Mouse (Mus musculus): Measurements from ENCODE around the gene Grwd1. TPM values are rescaled to one million over a fixed set of nuclear protein-coding genes. Genes with fewer than 3 reads are reported as not detected.

The Grwd1 gene
- polyA plus RNA-seq, 1 experiment from 2014 or later: 37.4 TPM

GRCm38 (mm10) chr7:45850661-45851060 lies 19.9 kb upstream of the Grwd1 start:
- ATAC-seq (ENCODE audit: low FRiP score, low TSS enrichment) (no peak), DNase-seq (no peak)
- no peaks in the 10 kb centered on the region for H3K9me3 ChIP-seq (ENCODE audit: control insufficient read depth, low read length)
- no peaks in the 10 kb centered on the region for H3K27me3 ChIP-seq (ENCODE audit: control insufficient read depth, insufficient read depth, low read length)
- no peaks in the 10 kb centered on the region for H3K36me3 ChIP-seq (ENCODE audit: control insufficient read depth, insufficient read depth, low read length)
- H3K4me1 ChIP-seq (ENCODE audit: control insufficient read depth, insufficient read depth, low read length): no peaks in the 10 kb centered on the region
- no peak overlapping the region for H3K9ac ChIP-seq (replicated peaks; ENCODE audit: low read length)
- no peak overlapping the region for H3K4me3 ChIP-seq (replicated peaks; ENCODE audit: low read depth, low read length)
- H3K4me2 ChIP-seq (ENCODE audit: low read length): no peak overlapping the region
- no peak overlapping the region for H3K27ac ChIP-seq (replicated peaks; ENCODE audit: low read depth, low read length)
- 80% methylated on average over 3 of the region's 3 CpGs for WGBS

GRCm38 (mm10) chr7:45848447-45849027 lies 17.8 kb upstream of the Grwd1 start:
- no peak for DNase-seq
- no peak overlapping the region for H3K4me3 ChIP-seq (replicated peaks; ENCODE audit: low read depth, low read length)
- no peak overlapping the region for H3K27ac ChIP-seq (replicated peaks; ENCODE audit: low read depth, low read length)
- no peaks in the 10 kb centered on the region for H3K9me3 ChIP-seq (ENCODE audit: control insufficient read depth, low read length)
- H3K4me1 ChIP-seq (ENCODE audit: control insufficient read depth, insufficient read depth, low read length): no peaks in the 10 kb centered on the region
- no peaks in the 10 kb centered on the region for H3K36me3 ChIP-seq (ENCODE audit: control insufficient read depth, insufficient read depth, low read length)
- H3K4me2 ChIP-seq (ENCODE audit: low read length): no peak overlapping the region
- no peak for ATAC-seq (ENCODE audit: low FRiP score, low TSS enrichment)
- H3K9ac ChIP-seq (replicated peaks; ENCODE audit: low read length): no peak overlapping the region
- no peaks in the 10 kb centered on the region for H3K27me3 ChIP-seq (ENCODE audit: control insufficient read depth, insufficient read depth, low read length)
- WGBS: 1% methylated on average over 6 of the region's 6 CpGs

- Histone ChIP-seq H3K9me3 (ENCODE audit: control insufficient read depth, low read length) (no peaks in the 10 kb centered on the region), H3K4me1 (ENCODE audit: control insufficient read depth, insufficient read depth, low read length) (no peaks in the 10 kb centered on the region), H3K9ac (replicated peaks; ENCODE audit: low read length) (no peak overlapping the region), H3K27ac (replicated peaks; ENCODE audit: low read depth, low read length) (no peak overlapping the region), H3K27me3 (ENCODE audit: control insufficient read depth, insufficient read depth, low read length) (no peaks in the 10 kb centered on the region), H3K36me3 (ENCODE audit: control insufficient read depth, insufficient read depth, low read length) (no peaks in the 10 kb centered on the region), H3K4me2 (ENCODE audit: low read length) (no peak overlapping the region), H3K4me3 (replicated peaks; ENCODE audit: low read depth, low read length) (no peak overlapping the region)
- WGBS: 89% methylated on average over 10 of the region's 10 CpGs
- ATAC-seq (ENCODE audit: low FRiP score, low TSS enrichment) (no peak), DNase-seq (no peak)
Measured at GRCm38 (mm10) chr7:45842950-45843744, 12.4 kb upstream of the Grwd1 start.

DNA sequence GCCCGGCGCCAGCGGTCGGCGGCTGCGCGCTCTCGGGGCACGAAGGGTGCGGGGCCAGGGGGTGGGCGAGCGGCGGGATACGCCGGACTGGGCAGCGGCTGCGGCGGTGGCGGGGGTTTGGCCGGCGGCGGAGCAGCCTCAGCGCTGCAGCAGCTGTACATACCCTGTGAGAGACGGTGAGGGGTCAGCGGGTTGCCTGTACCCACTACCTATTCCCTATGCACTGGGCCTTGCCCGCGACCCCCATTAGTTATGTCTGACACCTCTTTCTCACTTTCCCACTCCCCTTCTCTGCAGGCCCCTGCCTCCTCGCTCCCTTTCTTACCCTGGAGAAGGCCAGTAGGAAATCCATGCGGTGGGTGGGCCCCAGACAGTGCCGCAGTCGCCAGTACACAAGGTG lies 3.2 kb upstream of the Grwd1 start:
- 3% methylated on average over 26 of the region's 31 CpGs for WGBS
- ATAC-seq (ENCODE audit: low FRiP score, low TSS enrichment): no peak
- H3K4me3 ChIP-seq (replicated peaks; ENCODE audit: low read depth, low read length): peak overlapping the region; percentile 27
- 0 out of 2 replicates have a peak, but pooled peaks cover 1% of the 10 kb centered on the region for H3K36me3 ChIP-seq (ENCODE audit: control insufficient read depth, insufficient read depth, low read length)
- H3K9me3 ChIP-seq (ENCODE audit: control insufficient read depth, low read length): no peaks in the 10 kb centered on the region
- H3K4me1 ChIP-seq (ENCODE audit: control insufficient read depth, insufficient read depth, low read length): peaks cover 11% of the 10 kb centered on the region
- H3K4me2 ChIP-seq (ENCODE audit: low read length): peak overlapping the region; percentile 42
- no peak for DNase-seq
- peak overlapping the region; percentile 23; the same call in 1 of the 2 replicates for H3K9ac ChIP-seq (replicated peaks; ENCODE audit: low read length)
- H3K27me3 ChIP-seq (ENCODE audit: control insufficient read depth, insufficient read depth, low read length): peaks cover 46% of the 10 kb centered on the region
- H3K27ac ChIP-seq (replicated peaks; ENCODE audit: low read depth, low read length): no peak overlapping the region

DNA sequence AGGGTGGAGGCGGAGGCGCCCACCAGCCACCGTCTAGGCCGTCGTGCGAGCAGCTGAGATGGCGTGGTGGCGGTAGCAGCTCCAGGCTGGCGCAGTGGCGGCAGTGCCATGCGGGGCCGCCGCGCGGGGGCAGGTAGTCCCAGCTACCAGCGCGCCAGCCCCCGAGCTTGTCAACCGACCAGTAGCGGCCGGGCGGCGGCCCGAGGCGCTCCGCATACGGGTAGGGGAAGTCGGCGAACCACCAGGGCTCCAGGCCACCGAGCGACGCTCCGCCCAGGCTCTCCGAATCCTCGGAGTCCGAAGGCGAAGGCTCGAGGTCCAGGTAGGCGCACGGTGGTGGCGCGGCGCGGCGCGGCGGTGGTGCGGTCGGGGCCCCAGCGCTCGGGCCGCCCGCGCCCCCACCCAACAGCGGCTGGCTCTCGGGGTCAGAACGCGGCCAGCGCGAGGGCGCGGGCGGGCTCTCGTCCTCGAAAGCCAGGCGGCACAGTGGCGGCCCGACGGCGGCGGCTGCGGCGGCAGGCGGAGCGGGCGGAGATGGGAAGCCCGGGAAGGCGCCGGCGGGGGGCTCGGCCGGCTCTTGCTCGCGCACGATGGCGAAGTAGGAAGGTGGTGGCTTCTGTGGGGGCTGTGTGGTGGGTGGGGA lies 2.5 kb upstream of the Grwd1 start:
- Histone ChIP-seq H3K4me1 (ENCODE audit: control insufficient read depth, insufficient read depth, low read length) (peaks cover 11% of the 10 kb centered on the region), H3K4me3 (replicated peaks; ENCODE audit: low read depth, low read length) (peak overlapping the region; percentile 27), H3K36me3 (ENCODE audit: control insufficient read depth, insufficient read depth, low read length) (peaks cover 8% of the 10 kb centered on the region; the same call in 1 of the 2 replicates), H3K27ac (replicated peaks; ENCODE audit: low read depth, low read length) (no peak overlapping the region), H3K4me2 (ENCODE audit: low read length) (peak overlapping the region; percentile 42), H3K9me3 (ENCODE audit: control insufficient read depth, low read length) (no peaks in the 10 kb centered on the region), H3K9ac (replicated peaks; ENCODE audit: low read length) (peak overlapping the region; percentile 23; the same call in 1 of the 2 replicates), H3K27me3 (ENCODE audit: control insufficient read depth, insufficient read depth, low read length) (peaks cover 46% of the 10 kb centered on the region)
- WGBS: 1% methylated on average over 79 of the region's 86 CpGs
- no peak for ATAC-seq (ENCODE audit: low FRiP score, low TSS enrichment)
- peak; percentile 33 for DNase-seq

GRCm38 (mm10) chr7:45832428-45832827 lies 1.7 kb upstream of the Grwd1 start:
- peak overlapping the region; percentile 27; the same call in 1 of the 2 replicates for H3K4me3 ChIP-seq (replicated peaks; ENCODE audit: low read depth, low read length)
- 0 out of 2 replicates have a peak overlapping the region, but pooled peaks have one; percentile 23 for H3K9ac ChIP-seq (replicated peaks; ENCODE audit: low read length)
- DNase-seq (no peak), ATAC-seq (ENCODE audit: low FRiP score, low TSS enrichment) (no peak)
- H3K4me1 ChIP-seq (ENCODE audit: control insufficient read depth, insufficient read depth, low read length): peaks cover 11% of the 10 kb centered on the region
- H3K4me2 ChIP-seq (ENCODE audit: low read length): peak overlapping the region; percentile 42
- peaks cover 46% of the 10 kb centered on the region for H3K27me3 ChIP-seq (ENCODE audit: control insufficient read depth, insufficient read depth, low read length)
- no peaks in the 10 kb centered on the region for H3K9me3 ChIP-seq (ENCODE audit: control insufficient read depth, low read length)
- H3K36me3 ChIP-seq (ENCODE audit: control insufficient read depth, insufficient read depth, low read length): peaks cover 16% of the 10 kb centered on the region
- H3K27ac ChIP-seq (replicated peaks; ENCODE audit: low read depth, low read length): no peak overlapping the region
- 10% methylated on average over 29 of the region's 30 CpGs for WGBS

DNA sequence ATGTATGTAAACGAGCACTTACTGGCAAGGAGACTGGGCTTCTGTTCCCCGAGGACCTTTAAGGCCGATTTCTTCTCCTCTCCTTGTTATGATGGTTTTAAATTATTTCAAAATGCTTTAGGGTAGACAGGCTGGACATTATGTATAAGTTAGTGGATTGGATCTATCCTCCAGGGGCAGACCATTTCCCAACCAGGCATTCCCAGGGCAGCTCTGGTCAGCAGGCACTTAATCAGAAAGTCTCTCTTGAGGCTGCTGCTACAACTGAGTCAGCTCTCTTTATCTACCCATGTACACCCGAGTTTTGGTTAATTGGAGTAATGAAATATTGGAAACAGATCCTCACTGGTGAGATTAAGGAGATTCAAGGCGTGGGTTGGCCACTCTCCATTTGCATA lies 383 bp upstream of the Grwd1 start:
- peak; percentile 41 for ATAC-seq (ENCODE audit: low FRiP score, low TSS enrichment)
- WGBS: 14% methylated on average over 5 of the region's 5 CpGs
- H3K27ac ChIP-seq (replicated peaks; ENCODE audit: low read depth, low read length): peak overlapping the region; percentile 71

DNA sequence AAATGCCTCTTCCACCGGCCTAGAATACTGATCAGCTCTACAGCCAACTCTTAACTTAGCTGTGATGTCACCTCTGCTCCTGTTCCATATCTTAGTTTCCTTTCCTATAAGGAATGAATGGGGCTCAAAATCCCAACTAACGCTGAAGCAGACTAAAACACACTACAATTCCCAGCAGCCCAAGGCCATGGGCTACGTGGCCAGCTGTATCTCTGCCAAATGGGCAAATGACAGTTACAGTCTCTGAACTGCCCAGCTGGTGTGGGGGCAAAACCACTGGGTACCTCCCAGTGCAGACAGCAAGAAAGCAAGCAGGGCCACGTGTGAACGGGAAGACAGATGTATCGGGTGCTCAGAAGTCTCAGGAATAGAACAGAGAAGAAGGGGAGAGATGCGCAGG lies 4.1 kb downstream of the Grwd1 start:
- Histone ChIP-seq H3K4me2 (ENCODE audit: low read length) (no peak overlapping the region), H3K9ac (replicated peaks; ENCODE audit: low read length) (no peak overlapping the region), H3K4me3 (replicated peaks; ENCODE audit: low read depth, low read length) (no peak overlapping the region), H3K36me3 (ENCODE audit: control insufficient read depth, insufficient read depth, low read length) (peaks cover 58% of the 10 kb centered on the region), H3K27me3 (ENCODE audit: control insufficient read depth, insufficient read depth, low read length) (peaks cover under 1% of the 10 kb centered on the region; the same call in 1 of the 2 replicates), H3K9me3 (ENCODE audit: control insufficient read depth, low read length) (no peaks in the 10 kb centered on the region), H3K4me1 (ENCODE audit: control insufficient read depth, insufficient read depth, low read length) (peaks cover 11% of the 10 kb centered on the region), H3K27ac (replicated peaks; ENCODE audit: low read depth, low read length) (no peak overlapping the region)
- DNase-seq (no peak), ATAC-seq (ENCODE audit: low FRiP score, low TSS enrichment) (no peak)
- WGBS: 91% methylated on average over 7 of the region's 7 CpGs

More for the DNA sequence above, 383 bp upstream of the Grwd1 start:
- H3K27me3 ChIP-seq (ENCODE audit: control insufficient read depth, insufficient read depth, low read length): peaks cover 46% of the 10 kb centered on the region
- H3K4me2 ChIP-seq (ENCODE audit: low read length): peak overlapping the region; percentile 76
- H3K4me3 ChIP-seq (replicated peaks; ENCODE audit: low read depth, low read length): peak overlapping the region; percentile 59
- H3K36me3 ChIP-seq (ENCODE audit: control insufficient read depth, insufficient read depth, low read length): peaks cover 29% of the 10 kb centered on the region
- no peak for DNase-seq
- H3K4me1 ChIP-seq (ENCODE audit: control insufficient read depth, insufficient read depth, low read length): peaks cover 11% of the 10 kb centered on the region
- H3K9ac ChIP-seq (replicated peaks; ENCODE audit: low read length): no peak overlapping the region
- H3K9me3 ChIP-seq (ENCODE audit: control insufficient read depth, low read length): no peaks in the 10 kb centered on the region

Measured in midbrain, embryonic 14.5 days (tissue).